Mouse (Mus musculus): Measurements from ENCODE around the gene Lce1a1. TPM values are rescaled to one million over a fixed set of nuclear protein-coding genes. Genes with fewer than 3 reads are reported as not detected.

Gene Lce1a1
- polyA plus RNA-seq, 1 experiment from 2014 or later: not detected

GRCm38 (mm10) chr3:92638653-92638991, 9.5 kb downstream of the Lce1a1 start:
- no peaks in the 10 kb centered on the region for H3K9me3 ChIP-seq (replicated peaks; ENCODE audit: control insufficient read depth, low read length, poor library complexity, severe bottlenecking)
- no peak overlapping the region for H3K4me2 ChIP-seq (ENCODE audit: low read length)
- WGBS: 53% methylated on average over 3 of the region's 3 CpGs
- no peaks in the 10 kb centered on the region for H3K4me1 ChIP-seq (ENCODE audit: control insufficient read depth, insufficient read depth, low read length)
- H3K27me3 ChIP-seq (ENCODE audit: control insufficient read depth, insufficient read depth, low read depth, low read length): no peaks in the 10 kb centered on the region
- H3K9ac ChIP-seq (ENCODE audit: low read depth, low read length): no peak overlapping the region
- no peak overlapping the region for H3K4me3 ChIP-seq (ENCODE audit: low read depth, low read length)
- no peaks in the 10 kb centered on the region for H3K36me3 ChIP-seq (ENCODE audit: control insufficient read depth, insufficient read depth, low read length)
- H3K27ac ChIP-seq (ENCODE audit: low read length): no peak overlapping the region
- ATAC-seq: 0 out of 2 replicates have a peak, but pooled peaks have one; percentile 17

DNA sequence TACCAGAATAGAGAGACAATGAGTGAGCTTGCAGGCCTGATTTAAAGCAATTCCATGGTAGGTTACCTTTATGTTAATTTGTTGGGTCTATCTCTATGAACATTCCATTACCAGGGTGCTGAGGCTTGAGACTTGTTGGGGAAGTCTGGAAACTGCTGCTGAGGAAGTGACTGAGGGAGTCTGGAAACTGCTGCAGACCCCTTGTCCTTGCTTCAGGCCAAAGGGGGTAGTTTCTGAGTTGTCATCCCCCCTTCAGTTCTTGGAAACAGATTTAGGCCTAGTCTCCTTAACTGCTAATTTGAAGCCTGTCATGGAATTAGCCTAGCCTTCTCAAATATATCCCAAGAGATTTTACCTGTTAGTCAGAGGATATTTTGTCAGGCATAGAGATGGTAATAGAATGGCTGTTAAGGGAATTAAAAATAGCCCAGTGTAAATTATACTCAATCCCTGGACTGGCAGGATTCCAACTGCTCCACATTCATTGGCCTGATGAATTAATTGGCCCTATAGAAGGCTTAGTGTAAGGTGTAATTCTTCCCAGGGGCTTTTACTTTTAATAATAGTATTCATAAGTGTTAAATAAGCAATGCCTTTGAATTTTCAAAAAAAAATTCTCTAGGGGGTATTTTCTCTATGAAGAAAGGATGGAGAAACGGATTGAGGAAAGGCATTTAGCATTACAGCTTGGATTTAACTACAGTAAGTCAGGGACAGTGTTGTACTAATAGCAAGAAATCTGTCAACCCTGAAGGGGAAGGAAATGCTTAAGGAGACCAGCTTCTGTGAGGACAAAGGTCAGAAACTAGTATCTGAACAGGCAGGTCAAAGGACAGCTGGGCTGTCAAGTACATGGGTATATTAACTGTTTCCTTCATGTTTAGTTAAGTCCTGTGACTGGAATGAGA, 10.1 kb downstream of the Lce1a1 start:
- Histone ChIP-seq H3K9ac (ENCODE audit: low read depth, low read length) (no peak overlapping the region), H3K4me3 (ENCODE audit: low read depth, low read length) (no peak overlapping the region), H3K36me3 (ENCODE audit: control insufficient read depth, insufficient read depth, low read length) (no peaks in the 10 kb centered on the region), H3K27me3 (ENCODE audit: control insufficient read depth, insufficient read depth, low read depth, low read length) (no peaks in the 10 kb centered on the region), H3K4me2 (ENCODE audit: low read length) (no peak overlapping the region), H3K9me3 (replicated peaks; ENCODE audit: control insufficient read depth, low read length, poor library complexity, severe bottlenecking) (no peaks in the 10 kb centered on the region), H3K27ac (ENCODE audit: low read length) (no peak overlapping the region), H3K4me1 (ENCODE audit: control insufficient read depth, insufficient read depth, low read length) (no peaks in the 10 kb centered on the region)
- peak; percentile 76 for ATAC-seq
- 21% methylated on average over 1 of the region's 1 CpGs for WGBS

DNA sequence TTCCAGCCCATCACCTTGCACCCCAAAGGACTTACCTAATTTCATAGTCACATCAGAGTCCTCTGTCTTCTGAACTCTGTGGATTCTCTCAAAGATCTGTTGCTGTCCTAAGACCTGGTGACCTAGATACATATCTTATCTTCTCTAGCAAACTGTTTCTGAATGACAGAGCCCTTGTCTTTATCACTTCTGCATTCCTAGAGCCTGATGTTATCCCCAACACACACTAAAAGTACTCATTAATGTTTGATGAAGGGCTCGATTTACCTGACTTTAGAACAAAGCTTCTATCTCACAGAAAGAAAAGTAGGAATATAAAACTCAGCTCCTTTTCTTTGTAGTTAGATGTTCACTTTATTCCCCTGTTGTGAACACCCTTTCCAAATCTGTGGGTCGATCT, 26.5 kb downstream of the Lce1a1 start, which contains the start of gene Lce6a:
Gene Lce6a, minus strand, starts transcription at position 101 of the 400 bp plus-strand sequence.
- no peaks in the 10 kb centered on the region for H3K9me3 ChIP-seq (replicated peaks; ENCODE audit: control insufficient read depth, low read length, poor library complexity, severe bottlenecking)
- no peaks in the 10 kb centered on the region for H3K27me3 ChIP-seq (ENCODE audit: control insufficient read depth, insufficient read depth, low read depth, low read length)
- H3K36me3 ChIP-seq (ENCODE audit: control insufficient read depth, insufficient read depth, low read length): no peaks in the 10 kb centered on the region
- H3K27ac ChIP-seq (ENCODE audit: low read length): no peak within 1 kb of the TSS
- 80% methylated on average over 2 of the region's 2 CpGs for WGBS
- H3K9ac ChIP-seq (ENCODE audit: low read depth, low read length): no peak within 1 kb of the TSS
- no peak for ATAC-seq
- H3K4me2 ChIP-seq (ENCODE audit: low read length): no peak within 1 kb of the TSS
- no peaks in the 10 kb centered on the region for H3K4me1 ChIP-seq (ENCODE audit: control insufficient read depth, insufficient read depth, low read length)
- no peak within 1 kb of the TSS for H3K4me3 ChIP-seq (ENCODE audit: low read depth, low read length)

- Histone ChIP-seq H3K9me3 (replicated peaks; ENCODE audit: control insufficient read depth, low read length, poor library complexity, severe bottlenecking) (no peaks in the 10 kb centered on the region), H3K4me1 (ENCODE audit: control insufficient read depth, insufficient read depth, low read length) (no peaks in the 10 kb centered on the region), H3K4me3 (ENCODE audit: low read depth, low read length) (no peak overlapping the region), H3K4me2 (ENCODE audit: low read length) (no peak overlapping the region), H3K27ac (ENCODE audit: low read length) (no peak overlapping the region), H3K27me3 (ENCODE audit: control insufficient read depth, insufficient read depth, low read depth, low read length) (no peaks in the 10 kb centered on the region), H3K9ac (ENCODE audit: low read depth, low read length) (no peak overlapping the region), H3K36me3 (ENCODE audit: control insufficient read depth, insufficient read depth, low read length) (no peaks in the 10 kb centered on the region)
- WGBS: 70% methylated on average over 1 of the region's 1 CpGs
- ATAC-seq: no peak
These were observed 38.3 kb downstream of the Lce1a1 start for GRCm38 (mm10) chr3:92609804-92610203.

DNA sequence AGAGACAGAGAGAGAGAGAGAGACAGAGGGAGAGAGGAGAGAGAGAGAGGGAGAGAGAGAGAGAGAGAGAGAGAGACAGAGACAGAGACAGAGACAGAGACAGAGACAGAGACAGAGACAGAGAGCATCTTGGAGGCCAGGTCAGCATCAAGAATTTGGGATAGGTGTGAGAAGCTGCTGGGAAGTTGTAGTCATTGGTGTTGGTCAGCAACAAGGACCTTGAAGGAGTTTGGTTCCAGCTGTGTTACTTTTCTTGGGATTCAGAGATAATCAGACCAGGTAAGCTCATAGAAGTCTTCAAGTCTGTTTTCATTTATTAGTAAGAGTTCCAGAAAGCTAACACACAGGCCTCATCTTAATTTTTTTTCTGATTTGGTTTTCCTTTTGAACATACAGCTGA, 40.7 kb downstream of the Lce1a1 start, which contains the start of gene 2210017I01Rik:
Gene 2210017I01Rik, minus strand, starts transcription at position 101 of the 400 bp plus-strand sequence.
- Histone ChIP-seq H3K4me2 (ENCODE audit: low read length) (no peak within 1 kb of the TSS), H3K9ac (ENCODE audit: low read depth, low read length) (no peak within 1 kb of the TSS), H3K9me3 (replicated peaks; ENCODE audit: control insufficient read depth, low read length, poor library complexity, severe bottlenecking) (no peaks in the 10 kb centered on the region), H3K4me1 (ENCODE audit: control insufficient read depth, insufficient read depth, low read length) (no peaks in the 10 kb centered on the region), H3K4me3 (ENCODE audit: low read depth, low read length) (no peak within 1 kb of the TSS), H3K27me3 (ENCODE audit: control insufficient read depth, insufficient read depth, low read depth, low read length) (no peaks in the 10 kb centered on the region), H3K27ac (ENCODE audit: low read length) (no peak within 1 kb of the TSS), H3K36me3 (ENCODE audit: control insufficient read depth, insufficient read depth, low read length) (no peaks in the 10 kb centered on the region)
- ATAC-seq: no peak

GRCm38 (mm10) chr3:92602169-92602568, 45.9 kb downstream of the Lce1a1 start:
- 0 out of 2 replicates have a peak, but pooled peaks cover 4% of the 10 kb centered on the region for H3K9me3 ChIP-seq (replicated peaks; ENCODE audit: control insufficient read depth, low read length, poor library complexity, severe bottlenecking)
- no peaks in the 10 kb centered on the region for H3K27me3 ChIP-seq (ENCODE audit: control insufficient read depth, insufficient read depth, low read depth, low read length)
- ATAC-seq: no peak
- no peak overlapping the region for H3K27ac ChIP-seq (ENCODE audit: low read length)
- no peaks in the 10 kb centered on the region for H3K4me1 ChIP-seq (ENCODE audit: control insufficient read depth, insufficient read depth, low read length)
- H3K4me3 ChIP-seq (ENCODE audit: low read depth, low read length): no peak overlapping the region
- no peak overlapping the region for H3K9ac ChIP-seq (ENCODE audit: low read depth, low read length)
- 70% methylated on average over 1 of the region's 1 CpGs for WGBS
- H3K4me2 ChIP-seq (ENCODE audit: low read length): no peak overlapping the region
- H3K36me3 ChIP-seq (ENCODE audit: control insufficient read depth, insufficient read depth, low read length): no peaks in the 10 kb centered on the region

- H3K27ac ChIP-seq (ENCODE audit: low read length): no peak overlapping the region
- H3K9ac ChIP-seq (ENCODE audit: low read depth, low read length): no peak overlapping the region
- 0 out of 2 replicates have a peak, but pooled peaks cover 4% of the 10 kb centered on the region for H3K9me3 ChIP-seq (replicated peaks; ENCODE audit: control insufficient read depth, low read length, poor library complexity, severe bottlenecking)
- WGBS: 55% methylated on average over 1 of the region's 1 CpGs
- no peak overlapping the region for H3K4me3 ChIP-seq (ENCODE audit: low read depth, low read length)
- no peaks in the 10 kb centered on the region for H3K36me3 ChIP-seq (ENCODE audit: control insufficient read depth, insufficient read depth, low read length)
- no peaks in the 10 kb centered on the region for H3K4me1 ChIP-seq (ENCODE audit: control insufficient read depth, insufficient read depth, low read length)
- ATAC-seq: no peak
- H3K27me3 ChIP-seq (ENCODE audit: control insufficient read depth, insufficient read depth, low read depth, low read length): no peaks in the 10 kb centered on the region
- H3K4me2 ChIP-seq (ENCODE audit: low read length): no peak overlapping the region
These were observed 47.7 kb downstream of the Lce1a1 start for GRCm38 (mm10) chr3:92600456-92600855.

- H3K27ac ChIP-seq (ENCODE audit: low read length): no peak overlapping the region
- ATAC-seq: no peak
- no peaks in the 10 kb centered on the region for H3K27me3 ChIP-seq (ENCODE audit: control insufficient read depth, insufficient read depth, low read depth, low read length)
- H3K36me3 ChIP-seq (ENCODE audit: control insufficient read depth, insufficient read depth, low read length): no peaks in the 10 kb centered on the region
- H3K4me2 ChIP-seq (ENCODE audit: low read length): no peak overlapping the region
- H3K4me3 ChIP-seq (ENCODE audit: low read depth, low read length): no peak overlapping the region
- H3K9ac ChIP-seq (ENCODE audit: low read depth, low read length): no peak overlapping the region
- H3K4me1 ChIP-seq (ENCODE audit: control insufficient read depth, insufficient read depth, low read length): no peaks in the 10 kb centered on the region
- H3K9me3 ChIP-seq (replicated peaks; ENCODE audit: control insufficient read depth, low read length, poor library complexity, severe bottlenecking): 0 out of 2 replicates have a peak, but pooled peaks cover 4% of the 10 kb centered on the region
These were observed 48.1 kb downstream of the Lce1a1 start for GRCm38 (mm10) chr3:92599973-92600372.

GRCm38 (mm10) chr3:92598429-92598828, 49.7 kb downstream of the Lce1a1 start:
- WGBS: 94% methylated on average over 2 of the region's 2 CpGs
- H3K4me3 ChIP-seq (ENCODE audit: low read depth, low read length): no peak overlapping the region
- no peak overlapping the region for H3K4me2 ChIP-seq (ENCODE audit: low read length)

More at GRCm38 (mm10) chr3:92598429-92598828, 49.7 kb downstream of the Lce1a1 start:
- H3K9me3 ChIP-seq (replicated peaks; ENCODE audit: control insufficient read depth, low read length, poor library complexity, severe bottlenecking): 0 out of 2 replicates have a peak, but pooled peaks cover 4% of the 10 kb centered on the region
- no peaks in the 10 kb centered on the region for H3K36me3 ChIP-seq (ENCODE audit: control insufficient read depth, insufficient read depth, low read length)
- no peaks in the 10 kb centered on the region for H3K4me1 ChIP-seq (ENCODE audit: control insufficient read depth, insufficient read depth, low read length)
- no peak overlapping the region for H3K27ac ChIP-seq (ENCODE audit: low read length)
- ATAC-seq: no peak
- H3K27me3 ChIP-seq (ENCODE audit: control insufficient read depth, insufficient read depth, low read depth, low read length): no peaks in the 10 kb centered on the region
- no peak overlapping the region for H3K9ac ChIP-seq (ENCODE audit: low read depth, low read length)
